In genomic region chr9:83805977-83806815, GRCm38 (mm10) we compare ENCODE assay signal across 8 mouse cellular contexts. TPM values are rescaled to one million over a fixed set of nuclear protein-coding genes. Genes with fewer than 3 reads are reported as not detected.
DNase-seq lines count a peak whose midpoint lies in the region; ATAC-seq and TF ChIP-seq lines count a peak whose summit lies in the region.

Elovl4 (minus strand) TSS chr9:83806277.

- H3K4me2 ChIP-seq in liver, postnatal 0 days (ENCODE audit: low read depth, low read length) = peak within 1 kb of the TSS; percentile 71
- H3K4me2 ChIP-seq in neural tube, embryonic 13.5 days = peak within 1 kb of the TSS; percentile 75

- H3K9ac ChIP-seq in ES-E14 (ENCODE audit: insufficient read depth, low read depth, low read length, poor library complexity, severe bottlenecking) = peak within 1 kb of the TSS; percentile 72
- no peak within 1 kb of the TSS; the same call in 1 of the 2 replicates for H3K9ac ChIP-seq in liver, postnatal 0 days (replicated peaks)
- peak within 1 kb of the TSS; percentile 90 for H3K9ac ChIP-seq in neural tube, embryonic 13.5 days

- H3K4me1 ChIP-seq in ES-E14 (ENCODE audit: control insufficient read depth in 2 of 2, insufficient read depth in 2 of 2, low read length in 2 of 2, poor library complexity in 1 of 2) = no peaks in the 10 kb centered on the region; a peak in 1 of 4 replicates
- H3K4me1 ChIP-seq in cerebellum, adult 2 months (ENCODE audit: control insufficient read depth, insufficient read depth, low read length) = peaks cover 10% of the 10 kb centered on the region
- H3K4me1 ChIP-seq in liver, postnatal 0 days (ENCODE audit: insufficient read depth) = peaks cover 10% of the 10 kb centered on the region
- H3K4me1 ChIP-seq in neural tube, embryonic 13.5 days (replicated peaks) = peaks cover 38% of the 10 kb centered on the region

- no peak for TF ChIP-seq EP300 in liver, postnatal 0 days (IDR thresholded peaks at IDR 0.05; ENCODE audit: low read depth)

- no peaks in the 10 kb centered on the region for H3K9me3 ChIP-seq in ES-E14 (ENCODE audit: control insufficient read depth, insufficient read depth, low read depth, low read length)
- no peaks in the 10 kb centered on the region for H3K9me3 ChIP-seq in liver, postnatal 0 days (ENCODE audit: low read length)
- no peaks in the 10 kb centered on the region for H3K9me3 ChIP-seq in neural tube, embryonic 13.5 days

- no peaks in the 10 kb centered on the region for H3K36me3 ChIP-seq in ES-E14 (ENCODE audit: control insufficient read depth, insufficient read depth, low read length, poor library complexity, severe bottlenecking)
- no peaks in the 10 kb centered on the region for H3K36me3 ChIP-seq in liver, postnatal 0 days (replicated peaks; ENCODE audit: insufficient read depth, low read length)
- H3K36me3 ChIP-seq in neural tube, embryonic 13.5 days = no peaks in the 10 kb centered on the region

- intact Hi-C loops in heart, postnatal 36 days (cut with DNase I) = no loop called here

- peak; percentile 86 for ATAC-seq in frontal cortex, adult (ENCODE audit: low TSS enrichment)
- peak; percentile 40 for ATAC-seq in liver, postnatal 0 days
- ATAC-seq in neural tube, embryonic 13.5 days (ENCODE audit: low read depth) = peak; percentile 94

- in situ Hi-C loops in ES-E14 (cut with MboI; ENCODE audit: low sequenced_read_pairs in 2 of 2, unreplicated experiment in 2 of 2) = no loop called here

- no peaks in the 10 kb centered on the region for H3K27me3 ChIP-seq in cerebellum, adult 2 months (ENCODE audit: control insufficient read depth, insufficient read depth, low read length)
- peaks cover 41% of the 10 kb centered on the region for H3K27me3 ChIP-seq in liver, postnatal 0 days (ENCODE audit: insufficient read depth, low read length)
- 0 out of 2 replicates have a peak, but pooled peaks cover 3% of the 10 kb centered on the region for H3K27me3 ChIP-seq in neural tube, embryonic 13.5 days

- DNase-seq in ES-E14 (ENCODE audit: low read depth, low spot score) = peak; percentile 31
- DNase-seq in cerebellum, adult 2 months = peak; percentile 91 to 93
- DNase-seq in heart, postnatal 36 days = peak; percentile 42 to 50
- DNase-seq in layer of hippocampus, adult 2 months (ENCODE audit: low spot score in 2 of 2) = peak; percentile 88 to 90
- DNase-seq in liver, postnatal 0 days = peak; percentile 20
- peak; percentile 22 to 23 for DNase-seq in thymus, adult 18-20 months

- no peak within 1 kb of the TSS for H3K27ac ChIP-seq in ES-E14 (ENCODE audit: insufficient read depth, low read depth, low read length, poor library complexity, severe bottlenecking)
- H3K27ac ChIP-seq in cerebellum, adult 2 months (ENCODE audit: insufficient read depth, low read length) = peak within 1 kb of the TSS; percentile 87
- H3K27ac ChIP-seq in layer of hippocampus, adult 2 months = peak within 1 kb of the TSS; percentile 97
- H3K27ac ChIP-seq in liver, postnatal 0 days (ENCODE audit: low read depth) = no peak within 1 kb of the TSS
- H3K27ac ChIP-seq in neural tube, embryonic 13.5 days (replicated peaks) = peak within 1 kb of the TSS; percentile 96

- WGBS in cerebellum, adult 2 months = 2% methylated on average over 66 of the region's 71 CpGs
- 3% methylated on average over 63 of the region's 71 CpGs for WGBS in liver, postnatal 0 days (ENCODE audit: insufficient replicate concordance)
- 2% methylated on average over 52 of the region's 71 CpGs for WGBS in neural tube, embryonic 13.5 days

- peak; percentile 97 for TF ChIP-seq POLR2A in cerebellum, adult 2 months (IDR thresholded peaks at IDR 0.05; ENCODE audit: borderline replicate concordance, insufficient read depth, low read length)

- no peak; the same call in 1 of the 2 replicates for TF ChIP-seq CTCF in cerebellum, adult 2 months (IDR thresholded peaks at IDR 0.05; ENCODE audit: borderline replicate concordance, insufficient read depth, low read depth, low read length)
- TF ChIP-seq CTCF in layer of hippocampus, adult 2 months (conservative IDR thresholded peaks at IDR 0.05) = no peak
- no peak for TF ChIP-seq CTCF in liver, postnatal 0 days (IDR thresholded peaks at IDR 0.05; ENCODE audit: low read depth)

- peak within 1 kb of the TSS; percentile 61 to 76 for H3K4me3 ChIP-seq in ES-E14 (ENCODE audit: insufficient read depth in 1 of 2, low read depth in 1 of 2, low read length in 2 of 2, poor library complexity in 1 of 2, severe bottlenecking in 1 of 2)
- H3K4me3 ChIP-seq in cerebellum, adult 2 months (replicated peaks; ENCODE audit: insufficient read depth, low read depth, low read length) = peak within 1 kb of the TSS; percentile 89
- H3K4me3 ChIP-seq in layer of hippocampus, adult 2 months = peak within 1 kb of the TSS; percentile 87
- peak within 1 kb of the TSS; percentile 52 for H3K4me3 ChIP-seq in liver, postnatal 0 days (ENCODE audit: low read depth, low read length)
- H3K4me3 ChIP-seq in neural tube, embryonic 13.5 days = peak within 1 kb of the TSS; percentile 85

TF ChIP-seq in ES-E14, 5 proteins besides CTCF, POLR2A, EP300 and RAD21:
- TF ChIP-seq ZNF384 (IDR thresholded peaks at IDR 0.05; ENCODE audit: low read depth, low read length) (no peak), ZC3H11A (IDR thresholded peaks at IDR 0.05; ENCODE audit: borderline replicate concordance, low read depth, low read length) (no peak), CHD2 (IDR thresholded peaks at IDR 0.05; ENCODE audit: low read depth, low read length) (no peak), HCFC1 (IDR thresholded peaks at IDR 0.05; ENCODE audit: borderline replicate concordance, insufficient read depth, low read length) (no peak), MAFK (IDR thresholded peaks at IDR 0.05; ENCODE audit: insufficient read depth, low read depth, low read length) (no peak)

RNA-seq across cellular contexts. Expression of gene Elovl4, which starts in this region (rescaled TPM):
- 14.9 and 15.8 TPM in 2 replicates for total RNA-seq in ES-E14 (2012; rRNA removed)
- 48.7 and 50.3 TPM in 2 replicates for polyA plus RNA-seq in cerebellum, adult 2 months (2012; rRNA removed)
- under 1 TPM; 0.11 to 0.14 TPM for total RNA-seq in heart, postnatal 36 days (2021)
- 10 to 100 TPM; 55.3 to 71.4 TPM for total RNA-seq in layer of hippocampus, adult 2 months (2021)
- 0.04 and 0.09 TPM in 2 replicates for polyA plus RNA-seq in liver, postnatal 0 days (2015; fragmentation: Nextera tagmentation; extraction: Ambion mirVana)
- polyA plus RNA-seq in neural tube, embryonic 13.5 days (2015; fragmentation: Nextera tagmentation; extraction: Ambion mirVana) = 83.7 and 88.5 TPM in 2 replicates

Comparison
In these comparisons a context has a peak if more than half of its experiments do, and no peak if none do; other contexts are left out.
1. RNA of gene Elovl4 (total RNA-seq): 55.3 to 71.4 TPM in layer of hippocampus, adult 2 months and 14.9 to 15.8 TPM in ES-E14; 0.11 to 0.14 TPM in heart, postnatal 36 days; every median in the first group is over 10 times any median in the second.
2. RNA of gene Elovl4 (polyA plus RNA-seq): 83.7 to 88.5 TPM in neural tube, embryonic 13.5 days and 48.7 to 50.3 TPM in cerebellum, adult 2 months; 0.04 to 0.09 TPM in liver, postnatal 0 days; every median in the first group is over 10 times any median in the second.
3. Peak in DNase-seq in heart, postnatal 36 days; RNA of the gene not detected or under 1 TPM.
4. Peak in DNase-seq, ATAC-seq, H3K4me3 ChIP-seq and H3K4me2 ChIP-seq in liver, postnatal 0 days; RNA of the gene not detected or under 1 TPM.
5. DNase-seq: peak in every context shown above with its lines; median percentile 92 in cerebellum, adult 2 months; 89 in layer of hippocampus, adult 2 months; 46 in heart, postnatal 36 days; 31 in ES-E14; 22 in thymus, adult 18-20 months; 20 in liver, postnatal 0 days.
6. H3K27ac ChIP-seq: peak in cerebellum, adult 2 months (single experiment), layer of hippocampus, adult 2 months (single experiment) and neural tube, embryonic 13.5 days (single experiment); none in ES-E14 (single experiment) and liver, postnatal 0 days (single experiment).
7. ATAC-seq: peak in every context shown above with its lines; median percentile 94 in neural tube, embryonic 13.5 days; 86 in frontal cortex, adult; 40 in liver, postnatal 0 days.
8. Peak in every context shown above with its lines, with median percentiles within 50 percentile points of each other: H3K4me3 ChIP-seq.